Mouse (Mus musculus) small intestine, adult 10 weeks (tissue): ENCODE measurements around the gene B3gntl1. TPM values are rescaled to one million over a fixed set of nuclear protein-coding genes. Genes with fewer than 3 reads are reported as not detected.

Source experiments
- polyA plus RNA-seq: library from polyadenylated mRNA; stranded (reverse); fragments of 350-450 nt; fragmentation: Illumina TruSeq; extraction: RNeasy Lipid Tissue Mini Kit (QIAGEN cat#74804); gene quantifications from one replicate; pipeline ENCODE4 v1.2.3, GENCODE M21; 2014; ENCODE audit warnings: low replicate concordance

Gene B3gntl1
- polyA plus RNA-seq = 1.2 TPM

GRCm38 (mm10) chr11:121672990-121673572 is at the start of gene B3gntl1:
Gene B3gntl1, minus strand, starts transcription at chr11:121673153.

DNA sequence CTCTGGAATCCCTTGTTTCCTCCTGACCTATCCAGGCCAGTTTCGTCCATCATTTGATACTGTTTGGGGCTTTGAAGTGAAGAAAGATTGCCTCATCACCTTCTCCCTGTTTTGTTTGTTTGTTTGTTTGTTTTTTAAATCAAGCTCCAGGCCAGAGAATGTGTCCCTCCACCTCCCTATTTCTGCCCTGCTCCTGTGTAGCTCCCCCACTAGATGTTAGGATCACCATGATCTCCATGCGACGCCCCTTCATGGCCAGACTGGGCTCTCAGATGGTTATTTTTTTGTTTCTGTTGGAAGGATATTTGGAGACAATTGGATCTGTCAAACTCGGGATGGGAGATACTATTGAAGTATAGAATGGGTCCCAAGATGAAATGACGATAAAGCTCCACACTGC is 28.3 kb upstream of the B3gntl1 start, which contains the start of gene Metrnl:
Gene Metrnl (plus strand): TSS at position 301 of the 400 bp plus-strand sequence.

Other genes with a start within 250 kb of the B3gntl1 start
- gene Fn3k, start 238.2 kb downstream of the B3gntl1 start, polyA plus RNA-seq = 0.41 TPM
- 14.8 TPM for gene Tbcd, start 221.2 kb downstream of the B3gntl1 start, polyA plus RNA-seq
- gene Zfp750, start 153.8 kb downstream of the B3gntl1 start, polyA plus RNA-seq = 0.30 TPM
- gene Metrnl, start 28.4 kb upstream of the B3gntl1 start, polyA plus RNA-seq = 8.8 TPM
- gene Ptchd3, start 157.1 kb upstream of the B3gntl1 start, polyA plus RNA-seq = 0.11 TPM